Mouse (Mus musculus) heart, adult 2 months (tissue): ENCODE measurements at regions not wholly inside any gene's neighbourhood (a gene's known extent, or its start where the extent isn't known, plus 50 kb on each side); places are given as distances from the start of the nearest gene placed in this dataset.

ENCODE experiments used
- CTCF ChIP-seq: fragments of 200-600 bp; IDR thresholded peaks from 2 replicates; pipeline ENCODE4 v1.8.1; 2022; ENCODE audit warnings: antibody characterized with exemption, mild to moderate bottlenecking, moderate library complexity
- EP300 ChIP-seq: fragments of 200-500 bp; IDR thresholded peaks from 2 replicates; pipeline ENCODE4 v1.6.1; 2011; ENCODE audit warnings: low read depth, low read length, control low read depth; ENCODE audit not compliant: insufficient read depth
- POLR2A ChIP-seq: fragments of 200-500 bp; IDR thresholded peaks from 2 replicates; pipeline ENCODE4 v1.6.1; 2011; ENCODE audit warnings: mild to moderate bottlenecking, low read depth, low read length, control low read depth; ENCODE audit not compliant: insufficient read depth

DNA sequence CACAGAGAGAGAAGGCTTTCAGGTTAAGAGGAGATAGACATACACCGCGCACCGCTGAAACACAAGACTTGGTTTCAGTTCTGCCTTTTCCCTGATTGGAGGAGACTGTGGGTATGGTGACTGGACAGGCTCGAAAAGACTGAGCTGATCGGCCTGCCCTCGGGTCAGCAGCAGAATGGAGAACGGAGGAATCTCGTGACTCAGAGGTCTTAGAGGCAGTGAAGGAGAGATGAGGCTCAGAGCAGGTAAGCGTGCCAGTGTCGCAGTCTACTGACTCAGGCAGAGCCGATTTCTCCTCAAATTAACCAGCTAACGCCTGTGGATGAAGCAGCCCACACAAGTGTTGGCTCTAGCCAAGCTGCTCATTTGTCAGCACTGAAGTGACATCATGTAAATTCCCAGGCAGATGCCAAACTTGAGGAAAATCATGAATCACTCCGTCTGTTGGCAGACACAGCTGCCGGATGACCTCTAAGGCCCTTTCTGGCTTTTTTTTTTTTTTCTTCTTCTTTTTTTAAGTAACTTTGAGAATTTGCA is 55.9 kb upstream of the Stxbp5l start:
- TF ChIP-seq CTCF (no peak), POLR2A (no peak), EP300 (no peak)
